Mouse (Mus musculus) MEL (cell line): ENCODE data around the gene Akr1b7. TPM values are rescaled to one million over a fixed set of nuclear protein-coding genes. Genes with fewer than 3 reads are reported as not detected.

Source experiments
- DNase-seq: peaks from one replicate; pipeline ENCODE4 v3.0.0; 2011; ENCODE audit warnings: low read depth, low spot score
- H3K27ac ChIP-seq: 2 replicates; pipeline ENCODE4 v1.5.1; 2012; ENCODE audit warnings: low read depth, mild to moderate bottlenecking, control low read depth, low read length, moderate library complexity; ENCODE audit not compliant: control insufficient read depth
- H3K27me3 ChIP-seq, 2 experiments: fragments of 150-350 bp in 1 of 2; sonication (generic) in 1 of 2; 2 replicates each; pipeline ENCODE4 v1.6.1; 2012; ENCODE audit warnings: low read length in 2 of 2, mild to moderate bottlenecking in 2 of 2, improper control_type of control experiment in 1 of 2, moderate library complexity in 1 of 2; ENCODE audit not compliant: insufficient read depth in 2 of 2, control insufficient read depth in 1 of 2
- H3K36me3 ChIP-seq, 2 experiments: 2 replicates each; pipeline ENCODE4 v1.6.1; 2012 to 2014; ENCODE audit warnings: low read length in 2 of 2, improper control_type of control experiment in 1 of 2, inconsistent platforms in 1 of 2, mild to moderate bottlenecking in 1 of 2; ENCODE audit not compliant: insufficient read depth in 2 of 2, control insufficient read depth in 1 of 2
- H3K4me1 ChIP-seq, 2 experiments: fragments of 150-350 bp in 1 of 2; sonication (generic) in 1 of 2; 2 replicates each; pipeline ENCODE4 v1.6.1; 2012; ENCODE audit warnings: low read length in 2 of 2, improper control_type of control experiment in 1 of 2, mild to moderate bottlenecking in 1 of 2; ENCODE audit not compliant: insufficient read depth in 2 of 2, control insufficient read depth in 1 of 2
- H3K4me3 ChIP-seq, 2 experiments: fragments of 150-350 bp in 1 of 2; sonication (generic) in 1 of 2; 2 replicates each; pipeline ENCODE4 v1.5.1; 2012; ENCODE audit warnings: low read depth in 2 of 2, low read length in 2 of 2, mild to moderate bottlenecking in 2 of 2, moderate library complexity in 2 of 2, control low read depth in 1 of 2, improper control_type of control experiment in 1 of 2; ENCODE audit not compliant: control insufficient read depth in 1 of 2, insufficient read depth in 1 of 2
- H3K79me2 ChIP-seq: 2 replicates; pipeline ENCODE4 v1.6.1; 2012; ENCODE audit warnings: mild to moderate bottlenecking, low read length, moderate library complexity; ENCODE audit not compliant: control insufficient read depth, poor library complexity, insufficient read depth
- H3K9ac ChIP-seq: 2 replicates; pipeline ENCODE4 v1.6.1; 2012; ENCODE audit warnings: low read depth, mild to moderate bottlenecking, control low read depth, low read length, moderate library complexity; ENCODE audit not compliant: control insufficient read depth, poor library complexity, severe bottlenecking
- H3K9me3 ChIP-seq: fragments of 150-350 bp; sonication (generic); replicated peaks from 2 replicates; pipeline ENCODE4 v1.6.1; 2012; ENCODE audit warnings: mild to moderate bottlenecking, low read length, improper control_type of control experiment, moderate library complexity; ENCODE audit not compliant: insufficient read depth
- BHLHE40 ChIP-seq: IDR thresholded peaks from 2 replicates; pipeline ENCODE4 v1.6.1; 2012; ENCODE audit warnings: low read depth, mild to moderate bottlenecking, inconsistent platforms, low read length, improper control_type of control experiment, borderline replicate concordance
- CHD1 ChIP-seq: IDR thresholded peaks from 2 replicates; pipeline ENCODE4 v1.6.1; 2012; ENCODE audit warnings: low read depth, mild to moderate bottlenecking, inconsistent platforms, low read length, improper control_type of control experiment
- ELF1 ChIP-seq: IDR thresholded peaks from 2 replicates; pipeline ENCODE4 v1.6.1; 2014; ENCODE audit warnings: low read depth, mild to moderate bottlenecking, inconsistent platforms, low read length, improper control_type of control experiment, moderate library complexity
- EP300 ChIP-seq, 2 experiments: IDR thresholded peaks; 2 replicates each; pipeline ENCODE4 v1.6.1; 2011; ENCODE audit warnings: improper control_type of control experiment in 2 of 2, low read length in 2 of 2, low read depth in 1 of 2, mild to moderate bottlenecking in 1 of 2
- ETS1 ChIP-seq: IDR thresholded peaks from 2 replicates; pipeline ENCODE4 v1.6.1; 2012; ENCODE audit warnings: low read depth, mild to moderate bottlenecking, inconsistent platforms, low read length, improper control_type of control experiment, moderate library complexity
- GATA1 ChIP-seq: IDR thresholded peaks from 2 replicates; pipeline ENCODE4 v1.6.1; 2011; ENCODE audit warnings: low read depth, low read length, improper control_type of control experiment
- HCFC1 ChIP-seq: IDR thresholded peaks from 2 replicates; pipeline ENCODE4 v1.6.1; 2012; ENCODE audit warnings: low read depth, mild to moderate bottlenecking, inconsistent platforms, low read length, improper control_type of control experiment, moderate library complexity
- JUND ChIP-seq: IDR thresholded peaks from 2 replicates; pipeline ENCODE4 v1.6.1; 2011; ENCODE audit warnings: low read depth, mild to moderate bottlenecking, improper control_type of control experiment, low read length
- MAFK ChIP-seq: IDR thresholded peaks from 2 replicates; pipeline ENCODE4 v1.6.1; 2011; ENCODE audit warnings: low read depth, mild to moderate bottlenecking, low read length, improper control_type of control experiment, borderline replicate concordance
- MAX ChIP-seq: IDR thresholded peaks from 2 replicates; pipeline ENCODE4 v1.6.1; 2011; ENCODE audit warnings: low read length, improper control_type of control experiment
- MEF2A ChIP-seq: IDR thresholded peaks from 2 replicates; pipeline ENCODE4 v1.6.1; 2014; ENCODE audit warnings: low read depth, mild to moderate bottlenecking, inconsistent platforms, low read length, improper control_type of control experiment; ENCODE audit not compliant: poor library complexity, insufficient replicate concordance, severe bottlenecking; ENCODE audit errors: extremely low read depth
- MXI1 ChIP-seq: IDR thresholded peaks from 2 replicates; pipeline ENCODE4 v1.6.1; 2011; ENCODE audit warnings: mild to moderate bottlenecking, low read depth, low read length, improper control_type of control experiment
- MYB ChIP-seq: IDR thresholded peaks from 2 replicates; pipeline ENCODE4 v1.6.1; 2011; ENCODE audit warnings: mild to moderate bottlenecking, low read depth, low read length, improper control_type of control experiment
- MYC ChIP-seq: IDR thresholded peaks from 2 replicates; pipeline ENCODE4 v1.6.1; 2011; ENCODE audit warnings: low read depth, mild to moderate bottlenecking, low read length, improper control_type of control experiment, moderate library complexity
- NELFE ChIP-seq: IDR thresholded peaks from 2 replicates; pipeline ENCODE4 v1.6.1; 2011; ENCODE audit warnings: low read depth, low read length, improper control_type of control experiment
- NRF1 ChIP-seq: IDR thresholded peaks from 2 replicates; pipeline ENCODE4 v1.6.1; 2014; ENCODE audit warnings: low read depth, mild to moderate bottlenecking, inconsistent platforms, low read length, improper control_type of control experiment, moderate library complexity; ENCODE audit not compliant: poor library complexity, insufficient read depth, severe bottlenecking
- POLR2A ChIP-seq, 2 experiments: IDR thresholded peaks; 2 replicates each; pipeline ENCODE4 v1.6.1; 2011 to 2012; ENCODE audit warnings: low read length in 2 of 2, mild to moderate bottlenecking in 2 of 2, control low read depth in 1 of 2, improper control_type of control experiment in 1 of 2, low read depth in 1 of 2, moderate library complexity in 1 of 2; ENCODE audit not compliant: control insufficient read depth in 1 of 2, insufficient read depth in 1 of 2, poor library complexity in 1 of 2
- POLR2AphosphoS5 ChIP-seq: IDR thresholded peaks from 2 replicates; pipeline ENCODE4 v1.6.1; 2012; ENCODE audit warnings: low read depth, borderline replicate concordance, mild to moderate bottlenecking, inconsistent platforms, low read length, moderate library complexity, mixed read lengths
- RAD21 ChIP-seq: IDR thresholded peaks from 2 replicates; pipeline ENCODE4 v1.6.1; 2011; ENCODE audit warnings: mild to moderate bottlenecking, low read depth, low read length, improper control_type of control experiment
- SIN3A ChIP-seq: IDR thresholded peaks from 2 replicates; pipeline ENCODE4 v1.6.1; 2012; ENCODE audit warnings: low read length, improper control_type of control experiment, inconsistent platforms
- TAL1 ChIP-seq: IDR thresholded peaks from 2 replicates; pipeline ENCODE4 v1.6.1; 2012; ENCODE audit warnings: mild to moderate bottlenecking, inconsistent platforms, low read length, moderate library complexity, mixed read lengths
- TCF12 ChIP-seq: IDR thresholded peaks from 2 replicates; pipeline ENCODE4 v1.6.1; 2014; ENCODE audit warnings: low read depth, mild to moderate bottlenecking, inconsistent platforms, low read length, improper control_type of control experiment, moderate library complexity
- UBTF ChIP-seq: IDR thresholded peaks from 2 replicates; pipeline ENCODE4 v1.6.1; 2012; ENCODE audit warnings: low read depth, mild to moderate bottlenecking, inconsistent platforms, low read length, improper control_type of control experiment, moderate library complexity, borderline replicate concordance; ENCODE audit not compliant: insufficient read depth
- USF1 ChIP-seq: IDR thresholded peaks from 2 replicates; pipeline ENCODE4 v1.6.1; 2014; ENCODE audit warnings: low read depth, mild to moderate bottlenecking, inconsistent platforms, low read length, improper control_type of control experiment, moderate library complexity
- USF2 ChIP-seq, 2 experiments: IDR thresholded peaks; 2 replicates each; pipeline ENCODE4 v1.6.1; 2011 to 2012; ENCODE audit warnings: improper control_type of control experiment in 2 of 2, low read length in 2 of 2, borderline replicate concordance in 1 of 2, inconsistent platforms in 1 of 2, low read depth in 1 of 2, mild to moderate bottlenecking in 1 of 2; ENCODE audit not compliant: insufficient read depth in 1 of 2
- ZKSCAN1 ChIP-seq: IDR thresholded peaks from 2 replicates; pipeline ENCODE4 v1.6.1; 2012; ENCODE audit warnings: low read depth, mild to moderate bottlenecking, inconsistent platforms, low read length, improper control_type of control experiment, moderate library complexity
- ZMIZ1 ChIP-seq: IDR thresholded peaks from 2 replicates; pipeline ENCODE4 v1.6.1; 2012; ENCODE audit warnings: low read depth, mild to moderate bottlenecking, inconsistent platforms, low read length, improper control_type of control experiment, moderate library complexity
- ZNF384 ChIP-seq: IDR thresholded peaks from 2 replicates; pipeline ENCODE4 v1.6.1; 2012; ENCODE audit warnings: low read depth, mild to moderate bottlenecking, inconsistent platforms, low read length, improper control_type of control experiment
- polyA plus RNA-seq, 2 experiments: library from polyadenylated mRNA; stranded (reverse) in 1 of 2; unstranded in 1 of 2; fragments of >175 nt in 1 of 2; fragments of >200 nt in 1 of 2; gene quantifications; 2 replicates each; pipeline versions ENCODE4 v1.2.1 to v1.2.4; 2012; ENCODE audit warnings: low replicate concordance in 2 of 2, low read depth in 1 of 2; ENCODE audit not compliant: insufficient read length in 2 of 2, insufficient read depth in 1 of 2, missing spikeins in 1 of 2
- total RNA-seq: library from RNA; depleted of rRNA; stranded (reverse); fragments of 300-350 nt; gene quantifications from 2 replicates; pipeline ENCODE4 v1.2.3, GENCODE M21; 2012

The Akr1b7 gene
- total and polyA plus RNA-seq, 3 experiments, result not detected

DNA sequence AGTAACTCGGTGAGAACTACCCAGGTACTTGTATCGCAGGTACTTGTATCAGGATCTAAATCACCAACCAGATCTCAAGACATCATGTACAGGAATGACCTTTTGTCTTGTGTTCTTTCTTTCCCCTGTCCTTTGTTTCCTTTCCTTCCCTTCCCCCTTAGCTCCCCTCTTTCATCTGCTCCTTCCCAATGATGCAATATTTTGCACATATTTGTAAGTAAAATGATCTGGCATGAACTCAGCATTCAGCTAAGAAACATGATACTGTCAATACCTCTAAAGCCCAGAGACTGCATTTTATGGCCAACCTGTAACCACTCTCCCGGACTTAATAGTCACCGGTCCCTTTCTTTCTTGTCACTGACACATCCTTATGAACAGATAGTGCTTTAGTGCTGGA is 51.4 kb downstream of the Akr1b7 start:
- Histone ChIP-seq H3K27me3 (peaks cover 7 to 22% of the 10 kb centered on the region in 2 experiments), H3K9ac (no peak overlapping the region), H3K4me1 (0 out of 4 replicates have a peak, but pooled peaks cover 0 to 3% of the 10 kb centered on the region in 2 experiments), H3K4me3 (no peak overlapping the region), H3K79me2 (no peaks in the 10 kb centered on the region), H3K36me3 (no peaks in the 10 kb centered on the region), H3K9me3 (no peaks in the 10 kb centered on the region), H3K27ac (no peak overlapping the region)
- TF ChIP-seq ZKSCAN1 (no peak), ELF1 (no peak), GATA1 (no peak), HCFC1 (no peak), NELFE (no peak), MAFK (no peak), CHD1 (no peak), ZMIZ1 (no peak), NRF1 (no peak), MYB (no peak), USF1 (no peak), POLR2A (IDR thresholded peaks at IDR 0.05; ENCODE audit: control insufficient read depth in 1 of 2, insufficient read depth in 1 of 2, low read depth in 1 of 2, low read length in 2 of 2, poor library complexity in 1 of 2) (no peak), TCF12 (no peak), MXI1 (no peak), RAD21 (no peak), POLR2AphosphoS5 (no peak)
- DNase-seq, result no peak

DNA sequence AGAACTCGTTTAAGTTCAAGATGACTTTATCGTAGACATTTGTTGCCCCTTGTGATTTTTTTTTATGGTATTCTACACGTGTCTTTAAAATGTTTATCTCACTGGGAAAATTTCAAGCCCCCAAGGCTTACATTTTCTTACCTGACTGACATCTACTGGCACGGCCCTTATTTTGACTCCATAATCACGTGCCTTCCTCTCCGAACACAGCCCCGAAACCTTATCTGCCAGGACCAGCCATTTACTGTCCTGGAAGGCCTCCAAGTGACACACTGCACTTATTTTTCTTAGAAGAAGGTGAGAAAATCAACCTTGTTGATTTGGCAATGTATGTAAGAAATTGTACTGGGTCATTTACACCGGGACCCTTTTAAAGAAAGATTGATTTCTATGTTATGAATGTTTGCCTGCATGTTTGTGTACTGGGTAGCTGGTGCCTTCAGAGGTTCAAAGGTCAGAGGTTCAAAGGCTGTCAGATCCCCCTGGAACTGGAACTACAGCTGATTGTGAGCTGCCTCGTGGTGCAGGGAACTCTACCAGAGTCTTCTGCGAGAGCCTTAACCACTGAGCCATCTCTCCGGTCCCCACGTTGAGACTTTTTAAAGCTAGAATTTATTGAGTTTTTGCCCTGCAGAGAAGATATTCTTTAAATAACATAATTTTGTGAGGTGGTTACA is 59.4 kb downstream of the Akr1b7 start:
- peak; percentile 91 for DNase-seq
- peak overlapping the region; percentile 46 for H3K27ac ChIP-seq
- peaks cover 0 to 18% of the 10 kb centered on the region in 2 experiments; a peak in 2 of 4 replicates for H3K36me3 ChIP-seq
- no peaks in the 10 kb centered on the region for H3K9me3 ChIP-seq
- peaks cover 6 to 13% of the 10 kb centered on the region in 2 experiments for H3K27me3 ChIP-seq
- no peak overlapping the region for H3K9ac ChIP-seq
- peaks cover 15 to 17% of the 10 kb centered on the region in 2 experiments for H3K4me1 ChIP-seq
- H3K4me3 ChIP-seq, result peak overlapping the region in 1 of 2 experiments; percentile 43; a peak in 1 of 4 replicates
- no peaks in the 10 kb centered on the region; the same call in 1 of the 2 replicates for H3K79me2 ChIP-seq
- peak; percentile 90 for TF ChIP-seq EP300 (IDR thresholded peaks at IDR 0.05; ENCODE audit: low read depth in 1 of 2, low read length in 2 of 2)
- no peak for TF ChIP-seq UBTF
- TF ChIP-seq USF1, result peak; percentile 94
- TF ChIP-seq POLR2A (IDR thresholded peaks at IDR 0.05; ENCODE audit: control insufficient read depth in 1 of 2, insufficient read depth in 1 of 2, low read depth in 1 of 2, low read length in 2 of 2, poor library complexity in 1 of 2), result no peak
- TF ChIP-seq MEF2A, result peak; percentile 36; the same call in 1 of the 2 replicates
- TF ChIP-seq MAFK, result peak; percentile 32; the same call in 1 of the 2 replicates
- TF ChIP-seq ZNF384, result 0 out of 2 replicates have a peak, but pooled peaks have one; percentile 31
- peak; percentile 99 for TF ChIP-seq BHLHE40
- TF ChIP-seq NRF1, result no peak
- peak; percentile 91 for TF ChIP-seq SIN3A
- peak; percentile 96 for TF ChIP-seq TAL1
- peak; percentile 85 for TF ChIP-seq MYC
- no peak for TF ChIP-seq JUND
- TF ChIP-seq GATA1, result peak; percentile 91
- TF ChIP-seq MAX, result peak; percentile 90
- TF ChIP-seq USF2 (IDR thresholded peaks at IDR 0.05; ENCODE audit: borderline replicate concordance in 1 of 2, insufficient read depth in 1 of 2, low read depth in 1 of 2, low read length in 2 of 2), result peak in 1 of 2 experiments; percentile 68; a peak in 2 of 4 replicates
- TF ChIP-seq ETS1, result peak; percentile 91
